Mouse (Mus musculus) kidney, adult 9 months (tissue): ENCODE measurements around the gene Sin3b.

Source experiments
- DNase-seq: peaks from one replicate; pipeline ENCODE4 v3.0.0; 2022

Gene Sin3b

GRCm38 (mm10) chr8:72756031-72756430, 32.9 kb downstream of the Sin3b start:
- DNase-seq, result no peak

DNA sequence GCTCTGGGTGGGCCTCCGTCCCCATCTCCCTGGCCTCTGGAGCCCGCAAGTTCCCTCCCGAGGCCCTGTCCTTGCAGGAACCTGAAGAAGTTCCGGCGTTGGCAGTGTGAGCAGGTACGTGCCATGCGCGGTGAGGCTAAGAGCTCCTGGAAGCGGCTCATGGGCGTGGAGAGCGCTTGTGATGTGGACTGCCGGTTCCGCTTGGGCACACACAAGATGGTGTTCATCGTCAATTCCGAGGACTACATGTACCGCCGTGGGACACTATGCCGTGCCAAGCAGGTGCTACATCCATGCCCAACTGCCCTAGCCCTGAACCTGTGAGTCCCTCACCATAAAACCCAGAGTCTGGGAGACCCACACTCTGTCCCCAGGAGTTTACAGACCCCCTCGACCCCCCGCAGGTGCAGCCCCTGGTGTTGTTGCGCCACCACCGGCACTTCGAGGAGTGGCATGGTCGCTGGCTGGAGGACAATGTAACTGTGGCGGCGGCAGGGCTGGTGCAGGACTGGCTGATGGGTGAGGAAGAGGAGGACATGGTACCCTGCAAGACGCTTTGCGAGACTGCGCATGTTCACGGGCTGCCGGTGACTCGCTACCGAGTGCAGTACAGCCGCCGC, 33.8 kb downstream of the Sin3b start:
- DNase-seq, result no peak

- no peak for DNase-seq
Observed at GRCm38 (mm10) chr8:72757426-72758195, 34.5 kb downstream of the Sin3b start.

- DNase-seq, result no peak
Observed at GRCm38 (mm10) chr8:72758310-72758709, 35.2 kb downstream of the Sin3b start.

- DNase-seq, result no peak
Observed at GRCm38 (mm10) chr8:72760216-72760615, 37.1 kb downstream of the Sin3b start.

DNA sequence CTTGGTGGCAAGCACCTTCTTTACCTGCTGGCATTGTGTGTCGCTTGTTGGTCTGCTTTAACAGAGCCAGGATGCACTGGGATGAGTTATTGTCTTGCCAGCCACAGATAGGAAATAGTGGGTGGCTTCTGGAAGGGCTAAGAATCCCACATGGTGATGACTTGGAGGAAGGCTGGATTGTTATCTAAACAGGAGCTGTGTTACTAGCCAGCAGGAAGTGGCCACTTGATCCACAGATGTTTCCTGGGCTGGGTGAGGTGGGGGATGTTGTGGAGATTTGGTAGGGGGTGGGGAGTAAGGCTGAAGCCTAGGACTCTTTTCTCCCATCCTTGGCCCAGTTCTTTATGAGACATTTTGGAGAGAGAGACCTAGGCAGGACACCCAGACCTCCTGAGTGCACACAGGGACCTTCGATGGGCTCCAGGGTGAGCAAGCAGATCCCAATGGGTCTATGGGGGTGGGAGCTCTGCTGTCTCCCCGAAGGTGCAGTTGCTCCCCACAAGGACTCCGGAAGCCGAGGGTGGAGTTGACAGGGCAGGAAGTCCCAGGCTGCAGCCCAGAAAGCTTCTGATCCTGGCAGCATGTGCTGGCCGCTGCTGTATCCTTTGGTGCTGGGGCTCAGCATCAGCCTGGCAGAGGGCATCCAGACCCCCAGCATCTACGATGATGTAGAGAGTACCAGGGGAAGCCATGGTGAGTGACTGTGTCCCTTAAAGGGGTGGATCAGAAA, 38.4 kb downstream of the Sin3b start, which contains the start of gene F2rl3:
Gene F2rl3, plus strand, starts transcription at position 559 of the 730 bp plus-strand sequence.
- DNase-seq, result peak; percentile 25

- DNase-seq, result no peak
Observed at GRCm38 (mm10) chr8:72762306-72762705, 39.2 kb downstream of the Sin3b start.

- peak; percentile 0 for DNase-seq
Observed at GRCm38 (mm10) chr8:72765696-72766095, 42.6 kb downstream of the Sin3b start.

- DNase-seq, result peak; percentile 0
Observed at GRCm38 (mm10) chr8:72766777-72767176, 43.7 kb downstream of the Sin3b start.

DNA sequence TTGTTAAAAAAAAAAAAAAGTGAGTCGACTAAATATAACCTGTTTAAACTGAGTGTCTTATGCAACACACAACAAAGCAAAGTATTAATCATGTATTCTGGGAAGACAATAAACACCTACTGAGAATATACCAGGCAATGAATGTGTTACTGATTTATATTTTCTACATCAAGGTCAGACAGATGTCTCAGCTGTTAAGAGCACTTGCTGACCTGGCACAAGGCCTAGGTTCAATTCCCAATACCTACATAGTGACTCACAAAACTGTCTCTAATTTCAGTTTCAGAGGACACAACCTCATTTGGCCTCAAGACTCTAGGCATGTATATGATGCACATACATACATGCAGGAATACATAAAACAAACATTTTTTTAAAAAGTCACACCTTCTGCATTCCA, 54.7 kb downstream of the Sin3b start:
- DNase-seq, result no peak

DNA sequence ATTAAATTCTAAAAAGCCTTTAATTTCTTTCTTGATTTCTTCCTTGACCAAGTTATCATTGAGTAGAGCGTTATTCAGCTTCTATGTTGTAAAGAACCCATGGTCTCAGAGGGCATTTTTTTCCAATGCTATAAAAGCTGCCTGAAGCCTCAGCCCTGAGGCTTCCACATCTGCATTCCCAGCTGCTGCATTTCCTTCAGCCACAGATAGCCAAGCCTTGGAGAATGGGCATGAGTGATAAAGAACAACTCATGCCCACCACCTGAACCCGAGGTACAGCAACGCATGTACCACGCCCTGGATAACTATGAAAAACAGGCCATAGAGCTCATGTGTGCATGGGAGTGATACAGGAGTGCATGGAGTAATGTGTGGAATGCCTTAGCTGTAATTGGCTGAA, 57.6 kb downstream of the Sin3b start:
- no peak for DNase-seq

DNA sequence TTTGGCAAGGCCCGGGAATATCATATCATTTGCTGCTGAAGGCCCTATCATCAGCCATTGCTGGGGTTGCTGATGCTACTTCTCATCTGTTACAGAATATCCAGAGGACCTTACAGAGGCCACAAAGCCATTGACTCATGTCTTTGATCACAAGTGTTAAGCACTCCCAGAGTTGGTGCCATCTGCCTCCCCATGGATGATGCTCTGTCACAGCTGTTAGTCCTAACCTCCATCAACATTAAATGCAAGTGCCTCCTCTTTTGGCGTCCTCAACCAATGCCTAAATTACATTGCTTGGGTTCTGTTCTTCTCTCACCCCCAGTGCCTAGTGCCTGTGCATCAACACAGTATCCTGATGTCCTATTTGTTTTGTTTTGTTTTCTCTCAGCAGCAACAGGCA, 78.5 kb downstream of the Sin3b start:
- DNase-seq, result no peak
